Mouse (Mus musculus): ENCODE measurements around the gene Ripk4. TPM values are rescaled to one million over a fixed set of nuclear protein-coding genes. Genes with fewer than 3 reads are reported as not detected.
A peak's percentile ranks its signal among the peaks of the same experiment; 100 is the strongest.

The Ripk4 gene
- total RNA-seq (2021): under 1 TPM in 1 of 2 experiments, not detected in 1; 0.19 TPM

GRCm38 (mm10) chr16:97763061-97763989, at the start of gene Ripk4:
Ripk4 (minus strand) TSS chr16:97763787.
- intact Hi-C loops (cut with DNase I): no loop called here
- DNase-seq: no peak

DNA sequence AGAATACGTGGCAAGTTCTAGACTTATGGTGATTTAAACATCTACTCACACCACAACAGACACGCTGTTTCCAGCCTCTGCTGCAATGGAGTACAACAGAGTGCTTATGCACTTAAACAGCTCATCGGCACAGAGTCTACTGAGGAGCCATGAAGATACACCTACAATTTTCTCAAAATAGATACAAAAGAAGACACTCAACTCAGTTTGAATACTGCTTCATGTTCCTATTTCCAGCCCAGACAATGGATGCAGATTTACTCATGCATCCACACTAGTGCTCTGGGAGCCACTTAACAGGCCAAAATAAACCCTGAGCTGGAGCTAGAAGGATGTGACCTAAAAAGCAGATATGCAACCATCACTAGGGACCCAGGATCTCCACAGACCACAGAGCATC, 45.3 kb upstream of the Ripk4 start:
- no peak for DNase-seq
- intact Hi-C loops (cut with DNase I): loop anchor here (10.0 kb wide), 1 partner anchor 186 kb away; the partner anchor contains the start of gene B230307C23Rik

- no peak for DNase-seq
- intact Hi-C loops (cut with DNase I): loop anchor here (1.0 to 10.0 kb wide), 2 partner anchors 74 to 189 kb away; partner anchors contain the start of gene B230307C23Rik
These were observed 42.1 kb upstream of the Ripk4 start for GRCm38 (mm10) chr16:97805646-97806045.

DNA sequence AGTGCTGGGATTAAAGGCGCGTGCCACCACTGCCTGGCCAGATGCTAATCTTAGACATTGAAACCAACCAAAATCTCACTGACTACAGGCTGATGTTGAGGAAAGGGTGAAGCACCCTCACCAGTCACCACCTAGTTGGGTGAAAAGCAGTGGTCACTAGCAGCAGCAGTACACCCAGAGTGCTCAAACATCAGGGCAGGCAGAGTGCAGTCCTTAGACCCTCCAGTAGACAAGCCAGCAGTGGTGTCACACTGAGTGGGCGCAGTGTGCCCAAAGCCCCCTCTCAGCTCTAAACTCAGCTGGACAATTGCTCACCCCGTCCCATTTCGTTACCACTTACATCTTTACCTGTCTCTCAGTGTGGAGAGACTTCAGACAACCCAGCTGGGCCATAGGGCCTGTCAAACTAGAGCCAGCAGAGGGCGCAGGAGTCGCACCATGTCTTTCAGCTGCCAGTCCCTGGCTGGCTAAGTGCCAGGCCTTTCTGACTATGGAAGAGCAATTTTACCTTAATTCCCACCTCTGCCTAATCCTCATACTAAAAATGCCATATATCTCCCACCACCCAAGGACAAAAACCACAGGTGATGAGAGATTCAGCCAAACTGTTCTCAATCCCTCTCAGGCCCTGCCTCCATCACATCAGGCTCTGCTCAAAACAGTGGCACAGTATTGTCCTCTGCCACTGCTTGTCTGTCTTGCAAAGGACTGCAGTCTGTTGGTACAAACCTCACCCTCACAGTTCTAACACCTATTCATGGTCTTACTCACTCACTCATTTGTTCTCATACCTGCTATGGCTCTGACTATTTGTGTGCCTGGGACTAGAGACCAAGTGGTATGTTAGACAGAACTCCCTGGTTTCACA, 41.3 kb upstream of the Ripk4 start:
- DNase-seq: peak; percentile 70 to 82
- intact Hi-C loops (cut with DNase I): loop anchor here (1.0 to 10.0 kb wide), 2 partner anchors 74 to 190 kb away; partner anchors contain the start of gene B230307C23Rik

- no peak for DNase-seq
- intact Hi-C loops (cut with DNase I): no loop called here
These were observed 34.6 kb upstream of the Ripk4 start for GRCm38 (mm10) chr16:97797950-97798869.

DNA sequence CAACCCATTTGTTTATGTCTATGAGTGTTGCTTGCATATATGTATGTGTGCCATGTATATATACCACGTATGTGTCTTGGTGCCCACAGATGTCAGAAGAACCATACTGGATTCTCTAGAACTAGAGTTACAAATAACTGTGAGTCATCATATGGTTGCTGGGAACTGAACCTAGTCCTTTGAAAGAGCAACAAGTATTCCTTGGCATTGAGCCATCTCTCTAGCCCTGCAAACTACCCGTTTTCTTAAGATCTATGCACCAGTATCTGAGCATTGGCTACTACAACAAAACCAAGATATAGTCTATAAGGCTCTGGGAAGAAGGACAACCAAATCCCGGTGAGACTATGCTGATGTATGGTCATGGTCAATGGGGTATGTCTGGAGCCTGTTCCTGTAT, 33.6 kb upstream of the Ripk4 start:
- intact Hi-C loops (cut with DNase I): no loop called here

DNA sequence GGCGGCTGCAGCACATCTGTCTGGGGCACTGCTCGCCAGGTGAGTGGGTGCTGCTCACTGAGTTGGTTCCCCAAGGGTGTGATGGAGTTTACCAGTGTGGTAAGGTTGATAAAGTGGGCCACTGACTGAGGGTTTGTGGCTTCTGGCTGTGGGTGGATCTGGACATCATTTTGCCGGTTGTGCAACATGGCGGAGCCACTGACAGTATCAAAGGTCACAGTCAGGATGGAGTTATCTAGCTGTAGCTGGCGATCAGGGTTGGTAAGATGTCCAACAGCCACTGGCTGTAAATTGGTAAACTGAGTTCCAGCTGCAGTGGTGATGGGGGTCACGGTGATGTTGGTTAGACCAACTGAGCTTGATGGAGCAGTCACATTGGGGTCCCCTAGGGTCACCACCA, 30.7 kb upstream of the Ripk4 start:
- no peak for DNase-seq
- intact Hi-C loops (cut with DNase I): no loop called here

More for the DNA sequence above, 33.6 kb upstream of the Ripk4 start:
- no peak for DNase-seq

DNA sequence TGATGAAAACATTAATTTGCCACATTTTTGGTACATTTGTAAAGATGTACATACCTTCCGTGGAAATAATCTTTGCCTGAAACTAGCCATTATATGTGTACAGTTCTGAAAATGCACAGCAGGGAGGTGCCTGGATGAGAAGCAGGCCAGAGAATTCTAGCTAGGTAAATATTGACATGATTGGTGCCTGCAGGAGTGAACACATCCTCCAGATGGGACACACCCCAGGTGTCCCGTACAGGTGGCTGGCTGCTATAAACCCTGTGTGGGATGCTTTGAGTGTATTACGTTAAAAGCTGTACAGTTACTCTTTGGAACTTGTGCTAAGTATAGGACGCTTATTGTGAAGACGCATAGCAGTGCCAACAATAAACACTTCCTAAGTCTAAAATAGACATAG, 19.5 kb upstream of the Ripk4 start:
- intact Hi-C loops (cut with DNase I): no loop called here
- no peak for DNase-seq

DNA sequence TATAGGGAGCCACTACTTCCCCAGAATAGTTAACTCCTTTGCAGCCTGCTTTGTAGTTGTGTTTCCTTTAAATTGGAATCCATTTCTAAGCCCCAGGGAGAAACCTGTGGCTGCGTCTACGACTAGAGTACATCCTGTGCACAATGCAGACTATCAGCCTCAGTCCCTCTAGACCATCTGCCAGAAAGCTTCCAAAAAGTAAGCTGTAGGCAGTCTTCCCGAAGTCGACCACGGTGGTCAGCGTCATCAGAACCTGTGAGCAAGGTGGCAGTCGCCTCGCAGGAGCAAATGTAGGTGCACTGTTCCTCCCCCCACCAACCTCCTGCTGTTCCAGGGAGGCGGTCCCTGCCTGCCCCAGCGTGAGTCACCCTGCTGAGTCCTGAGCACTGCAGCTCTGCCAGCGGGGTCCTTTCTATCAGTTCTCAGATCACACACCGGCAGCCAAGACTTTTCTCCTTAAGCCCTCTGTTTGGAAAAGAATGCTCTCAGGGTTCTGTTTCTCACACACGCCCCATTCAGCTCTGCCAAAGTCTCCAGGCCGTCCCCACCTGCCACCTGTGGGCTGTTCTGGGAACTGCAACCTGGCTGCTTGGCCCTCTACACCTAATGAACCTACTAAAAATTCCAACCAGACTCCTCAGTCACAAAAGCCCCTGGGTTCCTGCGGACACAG, 14.9 kb upstream of the Ripk4 start:
- peak; percentile 78 to 84 for DNase-seq
- intact Hi-C loops (cut with DNase I): loop anchor here (5.0 kb wide), 3 partner anchors 256 to 466 kb away; no protein-coding TSS in a partner anchor

DNA sequence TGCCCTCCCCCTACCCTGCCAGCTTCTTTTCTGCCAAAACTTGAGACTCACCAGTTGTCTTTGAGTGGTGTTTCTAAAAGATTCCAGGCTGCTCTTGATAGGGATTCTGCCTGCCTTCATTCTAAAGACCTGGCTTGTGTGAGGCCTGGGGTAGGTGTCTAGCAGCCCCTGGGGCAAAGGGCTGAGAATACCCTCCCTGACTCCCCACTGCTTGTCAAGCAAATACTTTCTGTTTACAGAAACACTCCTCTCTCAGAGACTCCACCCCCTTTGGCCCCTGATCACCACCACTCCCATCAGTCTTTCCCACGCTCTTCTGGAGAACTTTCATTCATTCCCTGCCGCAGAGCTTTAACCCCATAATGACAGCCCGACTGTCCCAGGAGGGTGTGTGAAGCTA, 2.9 kb upstream of the Ripk4 start:
- intact Hi-C loops (cut with DNase I): loop anchor here (5.0 kb wide), 1 partner anchor 94 kb away; no protein-coding TSS in a partner anchor
- no peak for DNase-seq

DNA sequence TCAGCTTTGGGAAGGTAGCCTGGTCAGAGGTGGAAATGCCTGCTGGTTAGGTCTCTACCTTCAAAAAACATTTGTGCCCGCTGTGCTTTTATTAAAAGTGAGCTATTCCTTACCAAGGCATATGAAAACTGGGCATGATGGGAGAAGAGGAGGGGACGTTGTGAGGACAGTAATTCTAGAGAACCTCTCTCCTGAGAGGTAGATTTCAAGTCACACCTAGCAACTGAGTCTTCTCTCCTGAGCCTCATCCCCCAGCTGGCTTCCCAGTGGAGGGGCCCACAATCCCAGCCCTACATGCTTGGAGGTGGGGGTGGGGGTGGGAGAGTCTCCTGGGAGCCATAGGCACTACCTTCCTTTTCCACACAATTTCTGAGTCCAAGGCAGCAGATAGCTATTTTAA, 1.0 kb upstream of the Ripk4 start:
- intact Hi-C loops (cut with DNase I): loop anchor here (5.0 kb wide), 1 partner anchor 92 kb away; no protein-coding TSS in a partner anchor
- DNase-seq: no peak

DNA sequence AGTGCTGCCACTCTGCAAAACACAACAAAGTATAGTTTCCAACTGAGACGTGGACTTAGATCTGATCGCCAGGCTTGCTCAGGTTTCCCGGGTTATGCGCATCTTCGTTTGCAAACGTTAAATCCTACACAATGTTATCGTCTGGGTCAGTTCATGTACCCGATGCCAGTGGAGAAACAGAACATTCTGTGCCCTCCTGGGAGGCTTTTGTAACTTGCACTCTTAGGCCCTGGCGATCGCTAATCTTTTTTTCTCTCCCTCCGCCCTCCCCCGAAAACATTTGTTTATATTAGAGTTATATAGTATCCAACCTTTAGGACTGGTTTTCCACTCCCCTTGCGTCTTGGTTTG, 378 bp upstream of the Ripk4 start:
- DNase-seq: no peak
- intact Hi-C loops (cut with DNase I): no loop called here

DNA sequence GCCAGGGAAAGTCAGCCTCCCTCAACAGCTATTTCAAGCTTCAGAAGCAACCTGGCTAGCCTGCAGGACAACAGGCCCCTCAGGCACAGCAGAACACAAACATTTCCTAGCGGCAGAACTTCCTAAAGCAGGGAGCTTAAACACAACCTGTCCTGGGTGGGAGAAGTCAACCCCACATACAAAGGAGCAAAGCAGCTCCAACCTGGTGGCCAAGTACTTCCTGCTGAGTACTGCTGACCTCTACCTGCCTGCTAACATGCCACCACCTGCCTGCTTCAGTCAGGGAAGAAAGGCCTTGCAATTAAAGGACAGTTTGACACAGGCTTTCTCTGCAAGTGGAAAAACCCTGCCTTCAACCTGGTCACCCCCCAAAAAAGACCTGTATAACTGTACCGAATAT, 1.8 kb downstream of the Ripk4 start:
- DNase-seq: no peak
- intact Hi-C loops (cut with DNase I): no loop called here

DNA sequence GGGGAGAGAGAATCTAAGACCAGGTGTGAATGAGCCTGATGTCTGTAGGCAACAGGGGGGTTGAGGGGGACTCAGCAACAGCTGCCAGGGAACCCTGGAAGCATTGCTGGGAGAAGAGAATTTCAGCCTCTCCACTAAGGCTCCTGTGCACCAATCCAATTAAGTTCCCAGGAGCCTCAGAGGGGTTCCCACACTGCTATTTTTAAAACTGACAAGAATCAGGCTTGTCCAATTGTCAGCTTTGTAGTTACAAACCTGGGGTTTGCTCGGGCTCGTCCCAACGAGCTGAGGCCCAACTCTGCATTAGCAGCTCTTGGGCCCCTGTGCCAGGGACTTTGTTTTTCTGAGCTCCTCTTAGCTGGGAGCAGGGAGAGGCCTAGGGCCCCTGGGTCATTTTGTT, 3.9 kb downstream of the Ripk4 start:
- DNase-seq: no peak
- intact Hi-C loops (cut with DNase I): no loop called here

GRCm38 (mm10) chr16:97758288-97758687, 5.3 kb downstream of the Ripk4 start:
- intact Hi-C loops (cut with DNase I): no loop called here
- no peak for DNase-seq

- DNase-seq: no peak
- intact Hi-C loops (cut with DNase I): no loop called here
These were observed 7.1 kb downstream of the Ripk4 start for GRCm38 (mm10) chr16:97756460-97756859.

- DNase-seq: no peak
- intact Hi-C loops (cut with DNase I): no loop called here
These were observed 11.2 kb downstream of the Ripk4 start for GRCm38 (mm10) chr16:97752316-97752941.

DNA sequence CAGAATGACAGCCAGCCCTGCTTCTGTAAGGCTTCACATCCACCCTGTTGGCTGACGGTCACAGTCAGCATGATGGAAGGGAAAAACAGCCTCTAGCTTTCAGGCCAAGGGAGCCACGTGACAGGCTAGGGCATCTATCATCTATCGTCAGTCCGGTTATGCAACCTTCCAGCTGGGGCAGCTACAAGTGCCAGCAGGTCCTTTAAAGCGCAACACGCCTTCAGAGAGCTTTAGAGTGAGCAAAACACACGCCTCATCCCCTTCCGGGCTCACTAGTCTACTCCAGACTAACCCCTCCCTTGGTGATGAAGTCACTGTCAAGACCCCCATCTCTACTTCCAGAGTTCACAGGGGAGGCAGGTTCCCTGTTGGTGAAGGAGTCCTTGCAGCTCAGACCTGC, 11.7 kb downstream of the Ripk4 start:
- DNase-seq: peak; percentile 68 to 71

GRCm38 (mm10) chr16:97748421-97748820, 15.2 kb downstream of the Ripk4 start:
- intact Hi-C loops (cut with DNase I): no loop called here

More for the DNA sequence above, 11.7 kb downstream of the Ripk4 start:
- intact Hi-C loops (cut with DNase I): no loop called here

More at GRCm38 (mm10) chr16:97748421-97748820, 15.2 kb downstream of the Ripk4 start:
- no peak for DNase-seq
